Mouse (Mus musculus): ENCODE results near the gene Aacs.
A peak's percentile ranks its signal among the peaks of the same experiment; 100 is the strongest.
"Not testable (repeated sequence)": the region's sequence is repeated elsewhere in the genome, so short reads cannot be mapped to it uniquely, and the experiment has no call there.

The Aacs gene

DNA sequence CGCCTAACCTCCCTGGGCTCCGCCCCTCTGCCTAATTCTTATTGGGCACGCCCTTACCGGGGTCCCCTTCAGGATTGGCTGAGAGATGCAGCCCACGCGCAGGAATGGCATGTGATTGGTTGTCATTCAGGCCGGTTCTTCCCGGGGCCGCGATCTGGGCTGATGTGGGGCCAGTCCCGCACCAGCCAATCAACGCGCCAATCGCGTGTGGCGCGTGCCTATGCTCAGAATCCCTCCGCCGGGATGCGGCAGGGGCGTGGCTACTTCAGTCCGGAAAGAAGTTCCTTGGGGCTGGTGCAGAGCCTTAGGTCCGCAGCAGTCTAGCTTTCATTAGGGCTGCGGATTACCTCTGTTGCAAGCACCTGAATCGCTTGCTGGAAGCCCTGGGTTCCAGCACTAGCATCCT lies 9.9 kb upstream of the Aacs start:
- DNase-seq (ENCODE audit: low spot score in 2 of 2): peak; percentile 96 to 97

GRCm38 (mm10) chr5:125466483-125466882 lies 9.1 kb upstream of the Aacs start:
- DNase-seq (ENCODE audit: low spot score in 2 of 2): no peak

DNA sequence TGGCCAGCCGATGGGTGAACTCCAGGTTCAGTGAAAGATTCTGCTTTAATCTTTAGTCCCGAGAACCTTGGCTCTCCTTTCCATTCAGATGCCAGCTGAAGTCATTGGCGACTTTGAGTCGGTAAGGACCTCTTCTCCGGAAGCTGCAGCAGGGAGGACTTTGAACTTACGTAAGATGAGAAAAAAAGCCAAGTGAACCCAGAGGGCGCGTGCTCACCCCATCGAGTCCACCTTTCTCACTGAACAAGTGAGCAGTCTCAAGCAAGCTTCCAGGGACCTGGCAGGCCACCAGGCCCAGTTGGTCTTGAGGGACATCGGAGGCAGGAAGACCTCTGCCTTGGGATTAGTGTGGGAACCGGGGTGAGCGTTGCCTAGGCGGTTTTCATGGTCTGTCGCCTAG lies 8.4 kb upstream of the Aacs start:
- no peak for DNase-seq (ENCODE audit: low spot score in 2 of 2)

DNA sequence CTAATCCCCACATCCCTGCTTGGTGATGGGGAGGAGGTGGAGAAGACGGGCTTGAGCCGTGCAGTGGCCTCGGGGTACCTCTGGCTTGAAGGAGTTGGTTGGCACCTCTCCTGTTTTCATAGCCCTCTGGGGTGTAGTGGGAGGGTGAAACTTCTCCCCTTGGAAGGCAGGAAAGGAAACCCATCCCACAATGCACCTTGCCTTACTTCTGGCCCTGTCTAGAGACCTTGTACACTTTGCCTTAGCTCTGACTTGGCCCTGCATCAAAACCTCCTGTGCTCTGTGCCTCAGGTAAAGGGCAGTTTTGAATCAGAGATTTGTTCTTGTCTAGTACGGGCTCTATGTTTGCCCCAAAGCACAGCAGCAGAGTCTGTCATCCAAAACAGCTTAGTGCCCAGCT lies 4.9 kb upstream of the Aacs start:
- DNase-seq (ENCODE audit: low spot score in 2 of 2): no peak

- DNase-seq (ENCODE audit: low spot score in 2 of 2): no peak
These were observed 2.7 kb upstream of the Aacs start for GRCm38 (mm10) chr5:125472796-125473475.

DNA sequence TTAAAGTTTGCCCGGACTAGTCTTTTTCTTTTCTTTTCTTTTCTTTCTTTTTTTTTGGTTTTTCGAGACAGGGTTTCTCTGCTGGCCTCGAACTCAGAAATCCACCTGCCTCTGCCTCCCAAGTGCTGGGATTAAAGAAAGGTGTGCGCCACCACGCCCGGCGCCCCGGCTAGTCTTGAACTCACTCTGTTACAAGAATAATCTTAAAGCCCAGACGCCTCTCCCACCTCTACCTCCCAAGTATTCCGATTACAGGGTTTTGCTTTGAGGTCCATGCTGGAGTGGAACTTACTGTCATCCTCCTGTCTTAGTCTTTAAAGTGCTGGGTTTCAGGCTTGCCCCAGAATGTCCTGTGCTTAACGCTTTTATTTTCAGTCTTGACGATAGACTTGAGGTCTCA lies 584 bp upstream of the Aacs start:
- DNase-seq (ENCODE audit: low spot score in 2 of 2): no peak

GRCm38 (mm10) chr5:125476286-125476625 lies 642 bp downstream of the Aacs start:
- DNase-seq (ENCODE audit: low spot score in 2 of 2): no peak

- DNase-seq (ENCODE audit: low spot score in 2 of 2): no peak
These were observed 1.2 kb downstream of the Aacs start for GRCm38 (mm10) chr5:125476799-125477198.

DNA sequence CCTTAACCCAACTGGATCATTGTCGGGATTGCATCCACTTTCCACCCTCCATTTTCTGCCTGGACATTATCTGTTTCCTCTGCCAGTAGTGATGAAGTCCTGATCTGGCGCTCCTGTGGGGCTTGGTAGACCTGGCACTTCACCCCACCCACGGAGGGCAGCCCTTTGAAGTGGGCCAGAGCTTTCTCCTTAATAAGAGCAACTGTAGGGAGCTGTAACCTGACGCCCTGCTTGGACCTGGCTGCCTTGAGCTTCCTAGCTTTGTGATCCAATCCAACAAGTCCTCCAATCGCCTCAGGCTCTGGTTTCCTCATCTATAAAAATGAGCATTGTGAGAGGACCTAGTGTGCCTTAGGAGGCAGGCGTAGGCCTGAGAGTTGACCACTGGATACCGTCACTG lies 1.9 kb downstream of the Aacs start:
- DNase-seq (ENCODE audit: low spot score in 2 of 2): no peak

GRCm38 (mm10) chr5:125478037-125478436 lies 2.4 kb downstream of the Aacs start:
- DNase-seq (ENCODE audit: low spot score in 2 of 2): no peak

GRCm38 (mm10) chr5:125479376-125479775 lies 3.8 kb downstream of the Aacs start:
- no peak for DNase-seq (ENCODE audit: low spot score in 2 of 2)

DNA sequence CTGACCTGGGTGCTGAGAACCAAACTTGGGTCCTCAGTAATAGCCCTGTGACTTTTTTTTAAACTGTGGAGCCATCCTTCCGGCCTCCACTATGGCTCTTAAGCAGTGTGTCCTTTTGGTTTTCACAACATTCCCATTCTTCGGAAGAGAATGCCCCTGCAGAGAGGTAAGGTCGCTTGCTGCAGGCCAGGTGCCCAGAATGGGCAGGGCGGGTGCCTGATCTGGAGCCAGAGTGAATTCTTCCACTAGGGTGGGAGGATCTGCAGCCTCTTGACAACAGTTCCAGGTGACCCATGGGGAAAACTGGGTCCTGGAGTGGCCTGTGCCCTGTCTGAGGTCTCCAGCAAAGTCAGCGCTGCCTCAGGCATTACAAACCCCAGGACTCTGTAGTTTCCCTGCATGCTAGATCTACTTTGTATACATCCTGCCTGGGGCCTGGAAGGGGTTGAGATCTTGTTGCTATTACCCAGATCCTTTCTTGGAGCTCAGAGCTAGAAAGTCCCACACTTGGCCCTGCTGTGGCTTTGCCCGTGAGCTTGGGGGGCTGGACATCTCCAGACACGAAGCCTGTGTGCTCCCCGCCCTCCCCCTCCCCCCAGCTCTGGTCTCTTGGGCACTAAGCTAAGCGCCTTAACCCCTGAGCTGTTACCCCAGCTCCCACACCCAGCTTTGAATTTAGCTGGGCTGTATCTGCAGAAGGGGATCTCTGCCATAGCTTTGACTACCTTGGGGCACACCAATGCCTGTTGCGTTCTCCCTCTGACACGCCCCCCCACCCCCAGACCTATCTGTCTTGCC lies 5.0 kb downstream of the Aacs start:
- DNase-seq (ENCODE audit: low spot score in 2 of 2): no peak

DNA sequence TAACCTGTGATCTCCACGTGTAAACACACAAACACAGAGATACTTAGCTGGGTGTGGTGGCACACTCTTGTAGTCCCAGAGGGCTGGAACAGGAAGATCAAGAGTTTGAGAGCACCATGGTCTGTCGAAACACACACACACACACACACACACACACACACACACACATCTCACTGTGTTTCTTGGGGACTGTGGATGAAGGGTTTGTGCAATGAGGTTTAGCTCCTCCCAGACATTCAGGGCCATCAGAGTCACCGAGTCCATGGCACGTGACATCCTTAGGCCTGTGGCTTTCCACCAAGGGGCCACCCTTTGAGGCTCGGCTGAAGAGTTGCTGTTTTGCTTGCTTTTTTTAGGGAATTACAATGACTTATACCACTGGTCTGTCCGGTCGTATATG lies 6.9 kb downstream of the Aacs start:
- DNase-seq (ENCODE audit: low spot score in 2 of 2): no peak

GRCm38 (mm10) chr5:125483712-125484611 lies 8.3 kb downstream of the Aacs start:
- no peak for DNase-seq (ENCODE audit: low spot score in 2 of 2)

- DNase-seq (ENCODE audit: low spot score in 2 of 2): no peak
These were observed 9.6 kb downstream of the Aacs start for GRCm38 (mm10) chr5:125485031-125485778.

DNA sequence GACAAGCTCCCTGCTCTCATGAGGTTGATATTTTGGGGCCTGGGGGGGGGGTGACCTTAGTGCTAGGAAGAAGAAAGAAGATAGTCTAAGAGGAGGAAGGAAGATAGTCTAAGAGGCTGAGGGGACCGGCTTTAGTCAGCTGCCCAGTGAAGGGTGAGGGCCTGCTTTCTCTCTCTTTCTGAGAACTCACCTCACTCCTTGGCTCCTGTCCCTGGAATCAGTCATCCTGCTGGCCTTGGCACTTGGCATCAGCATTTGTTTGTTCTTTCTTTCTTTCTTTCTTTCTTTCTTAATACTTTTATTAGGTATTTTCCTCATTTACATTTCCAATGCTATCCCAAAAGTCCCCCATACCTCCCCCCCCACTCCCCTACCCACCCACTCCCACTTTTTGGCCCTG lies 10.5 kb downstream of the Aacs start:
- DNase-seq (ENCODE audit: low spot score in 2 of 2): no peak

- DNase-seq (ENCODE audit: low spot score in 2 of 2): no peak
These were observed 11.9 kb downstream of the Aacs start for GRCm38 (mm10) chr5:125487375-125488115.

DNA sequence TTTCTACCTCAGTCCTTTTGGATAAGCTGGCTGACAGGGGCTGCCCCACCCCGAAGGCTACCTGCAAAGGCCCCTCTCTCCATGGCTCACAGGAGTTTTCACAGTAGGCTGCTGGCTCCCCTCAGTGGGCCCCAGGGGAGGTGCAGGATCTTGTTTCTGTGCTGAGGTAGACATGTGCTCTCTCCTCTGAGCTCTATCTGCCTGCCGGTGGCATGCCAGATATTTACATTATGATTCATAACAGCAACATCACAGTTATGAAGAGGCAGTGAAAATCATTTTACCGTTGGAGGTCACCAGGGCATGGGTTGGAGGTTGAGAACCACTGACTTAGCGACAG lies 12.5 kb downstream of the Aacs start:
- DNase-seq (ENCODE audit: low spot score in 2 of 2): no peak

GRCm38 (mm10) chr5:125488953-125489352 lies 13.3 kb downstream of the Aacs start:
- DNase-seq (ENCODE audit: low spot score in 2 of 2): not testable (repeated sequence)

GRCm38 (mm10) chr5:125491107-125491506 lies 15.5 kb downstream of the Aacs start:
- no peak for DNase-seq (ENCODE audit: low spot score in 2 of 2)
